12 mouse cellular contexts compared by ENCODE assay signal in genomic region chr3:32059888-32060656, GRCm38 (mm10).
DNase-seq lines count a peak whose midpoint lies in the region; ATAC-seq and TF ChIP-seq lines count a peak whose summit lies in the region.
"Had no signal": no experiment of that assay in that cellular context is flagged by ENCODE, and none has a peak within 500 bp of the region (broad histone marks: within the 10 kb centered on the region; RNA-seq: fewer than 3 reads in every experiment).

No protein-coding gene starts in this region.

- peak overlapping the region; percentile 27; the same call in 1 of the 2 replicates for H3K4me2 ChIP-seq in limb, embryonic 12.5 days
- H3K4me2 ChIP-seq: heart, embryonic 13.5 days; lung, embryonic 15.5 days had no signal

- no peaks in the 10 kb centered on the region for H3K9me3 ChIP-seq in limb, embryonic 12.5 days
- H3K9me3 ChIP-seq: heart, embryonic 13.5 days; lung, embryonic 15.5 days had no signal

- H3K9ac ChIP-seq in heart, adult 2 months (ENCODE audit: low read depth, low read length), result no peak overlapping the region
- no peak overlapping the region for H3K9ac ChIP-seq in limb, embryonic 12.5 days (replicated peaks)
- H3K9ac ChIP-seq: heart, embryonic 13.5 days; lung, embryonic 15.5 days had no signal

- ATAC-seq in limb, embryonic 12.5 days (ENCODE audit: insufficient number of reproducible peaks, insufficient read depth, low FRiP score, low TSS enrichment, low read depth), result peak; percentile 75; the same call in 1 of the 2 replicates

- DNase-seq in heart, adult 11 months, result peak; percentile 37
- DNase-seq in heart, adult 2 months, result no peak
- peak; percentile 45 for DNase-seq in testis, postnatal 14 days (ENCODE audit: low spot score)
- DNase-seq in testis, postnatal 10 days (ENCODE audit: low spot score), result no peak
- no peak for DNase-seq in gastrocnemius, postnatal 4 days (ENCODE audit: low spot score in 2 of 2)
- DNase-seq in thymus, postnatal 4 days, result no peak
- DNase-seq in thymus, postnatal 0 days (ENCODE audit: low spot score), result no peak
- DNase-seq: cerebellum, adult 11 months; kidney, postnatal 25 days had no signal

- H3K27me3 ChIP-seq in heart, adult 2 months (ENCODE audit: control insufficient read depth, insufficient read depth, low read length), result no peaks in the 10 kb centered on the region
- no peaks in the 10 kb centered on the region for H3K27me3 ChIP-seq in limb, embryonic 12.5 days
- H3K27me3 ChIP-seq: heart, embryonic 13.5 days; lung, embryonic 15.5 days had no signal

- H3K79me2 ChIP-seq in heart, adult 2 months (replicated peaks; ENCODE audit: control insufficient read depth, insufficient read depth, low read length), result no peaks in the 10 kb centered on the region

- no peaks in the 10 kb centered on the region for H3K4me1 ChIP-seq in heart, adult 2 months (ENCODE audit: control insufficient read depth, insufficient read depth, low read length)
- peaks cover 18% of the 10 kb centered on the region for H3K4me1 ChIP-seq in limb, embryonic 12.5 days (replicated peaks)
- H3K4me1 ChIP-seq: lung, embryonic 15.5 days had no signal

- no peak for TF ChIP-seq EP300 in heart, adult 2 months (IDR thresholded peaks at IDR 0.05; ENCODE audit: insufficient read depth, low read depth, low read length)

- intact Hi-C loops in heart, adult 2 months (cut with DNase I), result no loop called here

- no peak for TF ChIP-seq POLR2A in heart, adult 2 months (IDR thresholded peaks at IDR 0.05; ENCODE audit: insufficient read depth, low read depth, low read length)

- WGBS in heart, adult 2 months, result 53% methylated on average over 10 of the region's 10 CpGs
- 34% methylated on average over 10 of the region's 10 CpGs for WGBS in limb, embryonic 12.5 days

- no peak overlapping the region for H3K4me3 ChIP-seq in heart, adult 2 months
- H3K4me3 ChIP-seq in limb, embryonic 12.5 days (replicated peaks), result no peak overlapping the region
- H3K4me3 ChIP-seq: heart, embryonic 13.5 days; lung, embryonic 15.5 days had no signal

- H3K36me3 ChIP-seq in heart, adult 2 months (ENCODE audit: control insufficient read depth, insufficient read depth, low read length), result no peaks in the 10 kb centered on the region
- no peaks in the 10 kb centered on the region for H3K36me3 ChIP-seq in limb, embryonic 12.5 days
- H3K36me3 ChIP-seq: heart, embryonic 13.5 days; lung, embryonic 15.5 days had no signal

- no peak overlapping the region for H3K27ac ChIP-seq in heart, adult 2 months
- H3K27ac ChIP-seq in limb, embryonic 12.5 days, result peak overlapping the region; percentile 71
- H3K27ac ChIP-seq: heart, embryonic 13.5 days; lung, embryonic 15.5 days had no signal

- no peak for TF ChIP-seq CTCF in heart, adult 2 months (IDR thresholded peaks at IDR 0.05)

Comparison
In these comparisons a context has a peak if more than half of its experiments do, and no peak if none do; other contexts are left out.
1. DNase-seq: peak in heart, adult 11 months (single experiment) and testis, postnatal 14 days (single experiment); none in heart, adult 2 months (0 of 2), testis, postnatal 10 days (single experiment), gastrocnemius, postnatal 4 days (0 of 2), thymus, postnatal 4 days (single experiment) and thymus, postnatal 0 days (single experiment).